Mouse (Mus musculus) megakaryocyte, embryonic 14.5 days (primary cell): ENCODE data around the gene Frem1. TPM values are rescaled to one million over a fixed set of nuclear protein-coding genes. Genes with fewer than 3 reads are reported as not detected.

Experiments
- H3K27me3 ChIP-seq: replicated peaks from 2 replicates; pipeline ENCODE3; 2012; ENCODE audit warnings: inconsistent platforms
- H3K36me3 ChIP-seq: replicated peaks from 2 replicates; pipeline ENCODE3; 2012; ENCODE audit warnings: low read length, inconsistent platforms, mixed read lengths
- H3K4me1 ChIP-seq: 2 replicates; pipeline ENCODE4 v1.6.1; 2012; ENCODE audit warnings: inconsistent platforms
- H3K4me3 ChIP-seq: replicated peaks from 2 replicates; pipeline ENCODE3; 2012; ENCODE audit warnings: moderate library complexity, mild to moderate bottlenecking, inconsistent platforms
- H3K9me3 ChIP-seq: 2 replicates; pipeline ENCODE4 v1.6.1; 2012; ENCODE audit warnings: inconsistent platforms
- FLI1 ChIP-seq: IDR thresholded peaks from 2 replicates; pipeline ENCODE4 v1.6.1; 2012; ENCODE audit warnings: low read length, inconsistent platforms, mixed read lengths
- GATA1 ChIP-seq: IDR thresholded peaks from 3 replicates; pipeline ENCODE4 v1.6.1; 2012; ENCODE audit warnings: mixed read lengths, low read length, inconsistent platforms, borderline replicate concordance
- polyA plus RNA-seq: library from polyadenylated mRNA; stranded (reverse); fragments of >175 nt; gene quantifications from 2 replicates; pipeline ENCODE4 v1.2.3, GENCODE M21; 2012; ENCODE audit warnings: low replicate concordance; ENCODE audit not compliant: insufficient read depth

Gene Frem1
- polyA plus RNA-seq, 1 experiment, result not detected

- TF ChIP-seq FLI1 (no peak), GATA1 (no peak)
- Histone ChIP-seq H3K36me3 (no peaks in the 10 kb centered on the region), H3K9me3 (no peaks in the 10 kb centered on the region; the same call in 1 of the 2 replicates), H3K4me1 (peaks cover 12% of the 10 kb centered on the region), H3K4me3 (no peak overlapping the region), H3K27me3 (peaks cover 3% of the 10 kb centered on the region)
These were observed 187.0 kb downstream of the Frem1 start for GRCm38 (mm10) chr4:82864974-82865699.

- TF ChIP-seq FLI1 (no peak), GATA1 (no peak)
- no peak overlapping the region for H3K4me3 ChIP-seq
- no peaks in the 10 kb centered on the region for H3K36me3 ChIP-seq
- no peaks in the 10 kb centered on the region for H3K9me3 ChIP-seq
- H3K27me3 ChIP-seq, result peaks cover 3% of the 10 kb centered on the region
- H3K4me1 ChIP-seq, result peaks cover 23% of the 10 kb centered on the region
These were observed 188.8 kb downstream of the Frem1 start for GRCm38 (mm10) chr4:82863316-82863715.

GRCm38 (mm10) chr4:82861451-82861850, 190.7 kb downstream of the Frem1 start:
- TF ChIP-seq FLI1 (no peak), GATA1 (no peak)
- Histone ChIP-seq H3K36me3 (no peaks in the 10 kb centered on the region), H3K9me3 (no peaks in the 10 kb centered on the region), H3K4me3 (no peak overlapping the region), H3K27me3 (peaks cover 3% of the 10 kb centered on the region), H3K4me1 (peaks cover 29% of the 10 kb centered on the region)

DNA sequence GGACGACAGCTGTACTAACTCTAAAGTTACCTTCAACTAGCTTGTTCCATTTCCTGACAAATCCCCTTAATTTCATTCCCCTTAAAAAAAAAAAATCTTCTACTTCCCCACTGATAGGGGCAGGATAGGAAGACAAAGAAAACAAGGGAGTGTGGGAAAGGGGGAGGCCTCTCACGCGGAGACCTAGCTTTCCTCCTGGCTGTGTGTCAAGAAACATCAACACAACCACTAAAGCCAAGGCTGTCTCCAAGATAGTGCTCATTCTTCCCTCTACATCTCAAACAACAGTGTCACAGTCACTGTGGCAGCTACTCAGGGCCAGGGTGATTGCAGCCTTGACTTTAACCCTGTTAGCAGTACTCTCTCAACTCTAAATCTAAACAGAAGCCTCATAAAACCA, 191.6 kb downstream of the Frem1 start:
- Histone ChIP-seq H3K9me3 (no peaks in the 10 kb centered on the region), H3K4me3 (no peak overlapping the region)
- TF ChIP-seq GATA1 (no peak), FLI1 (no peak)

GRCm38 (mm10) chr4:82859131-82860125, 192.7 kb downstream of the Frem1 start, which contains the start of gene Zdhhc21:
Gene Zdhhc21 (minus strand): TSS chr4:82859958.
- TF ChIP-seq FLI1, result no peak
- TF ChIP-seq GATA1, result no peak
- H3K27me3 ChIP-seq, result peaks cover 3% of the 10 kb centered on the region
- H3K36me3 ChIP-seq, result no peaks in the 10 kb centered on the region
- peak within 1 kb of the TSS; percentile 96 for H3K4me3 ChIP-seq
- H3K4me1 ChIP-seq, result peaks cover 46% of the 10 kb centered on the region
- H3K9me3 ChIP-seq, result no peaks in the 10 kb centered on the region

More for the DNA sequence above, 191.6 kb downstream of the Frem1 start:
- Histone ChIP-seq H3K36me3 (no peaks in the 10 kb centered on the region), H3K4me1 (peaks cover 38% of the 10 kb centered on the region), H3K27me3 (peaks cover 3% of the 10 kb centered on the region)

DNA sequence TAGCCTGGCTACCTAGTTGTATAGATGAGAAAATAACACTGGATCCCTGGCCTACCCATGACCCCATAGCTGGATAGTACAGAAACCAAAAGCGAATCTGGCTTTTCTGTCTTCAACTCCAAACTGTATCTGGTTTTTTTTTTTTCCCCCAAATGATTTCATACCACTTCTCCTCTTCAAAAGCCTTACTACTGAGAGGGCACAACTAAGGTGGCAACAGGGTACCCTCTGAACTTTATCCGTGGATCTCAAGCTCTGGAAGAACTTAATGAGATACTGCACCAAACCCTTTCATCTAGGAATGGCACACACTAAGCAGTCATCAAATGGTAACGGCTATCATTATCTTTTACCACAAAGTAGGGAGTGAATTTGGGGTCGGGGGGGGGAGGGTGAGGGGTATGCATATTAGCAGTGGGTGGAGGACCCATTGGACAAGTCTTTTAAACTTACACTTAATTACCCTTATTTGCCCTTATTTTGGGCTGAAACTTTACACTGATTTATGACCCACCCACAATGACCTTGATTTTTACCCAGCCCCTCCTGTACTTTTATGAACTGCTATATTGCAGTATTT, 193.6 kb downstream of the Frem1 start:
- Histone ChIP-seq H3K27me3 (peaks cover 3% of the 10 kb centered on the region), H3K9me3 (no peaks in the 10 kb centered on the region), H3K4me3 (peak overlapping the region; percentile 96), H3K36me3 (no peaks in the 10 kb centered on the region), H3K4me1 (peaks cover 48% of the 10 kb centered on the region)
- TF ChIP-seq GATA1, result no peak
- TF ChIP-seq FLI1, result no peak

GRCm38 (mm10) chr4:82856986-82857385, 195.2 kb downstream of the Frem1 start:
- Histone ChIP-seq H3K27me3 (no peaks in the 10 kb centered on the region), H3K36me3 (peaks cover 7% of the 10 kb centered on the region)

GRCm38 (mm10) chr4:82853809-82854208, 198.3 kb downstream of the Frem1 start:
- Histone ChIP-seq H3K27me3 (no peaks in the 10 kb centered on the region), H3K36me3 (peaks cover 10% of the 10 kb centered on the region), H3K9me3 (no peaks in the 10 kb centered on the region), H3K4me3 (no peak overlapping the region), H3K4me1 (peaks cover 76% of the 10 kb centered on the region)
- TF ChIP-seq FLI1 (no peak), GATA1 (no peak)

More at GRCm38 (mm10) chr4:82856986-82857385, 195.2 kb downstream of the Frem1 start:
- Histone ChIP-seq H3K4me3 (no peak overlapping the region), H3K4me1 (peaks cover 63% of the 10 kb centered on the region), H3K9me3 (no peaks in the 10 kb centered on the region)
- TF ChIP-seq GATA1, result no peak
- TF ChIP-seq FLI1, result no peak

DNA sequence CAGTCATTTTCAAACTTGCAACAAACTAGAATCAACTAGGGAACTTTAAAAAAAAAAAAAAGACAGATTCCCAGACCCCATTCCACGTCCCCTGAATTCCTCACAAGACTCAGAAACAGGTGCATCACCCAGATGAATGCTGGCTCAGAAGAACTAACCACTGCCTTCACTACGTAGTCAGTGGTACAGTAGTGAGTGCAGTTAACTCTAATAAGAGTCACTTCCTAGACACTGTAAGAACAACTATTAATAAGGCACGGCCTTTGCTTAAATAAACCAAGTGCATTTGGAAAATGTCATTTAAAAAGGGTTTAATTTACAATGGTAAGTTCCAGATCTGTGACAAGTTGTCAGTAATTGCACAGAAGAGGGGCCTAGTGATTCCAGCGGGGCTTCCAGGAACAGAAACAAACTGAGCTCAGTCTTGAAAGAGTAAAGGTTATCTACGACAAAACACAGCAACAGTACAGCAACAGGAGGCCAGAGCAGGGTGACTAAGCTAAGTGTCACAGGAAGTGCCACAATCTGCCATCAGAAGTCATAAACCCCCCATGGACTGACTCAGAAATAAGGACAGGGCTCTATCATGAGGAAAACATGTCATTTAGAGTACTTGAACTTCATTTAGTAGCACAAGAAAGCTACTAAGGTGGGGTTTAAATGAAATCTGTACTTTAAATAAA, 203.4 kb downstream of the Frem1 start:
- TF ChIP-seq GATA1, result peak; percentile 21; the same call in 1 of the 3 replicates
- no peak for TF ChIP-seq FLI1
- H3K36me3 ChIP-seq, result peaks cover 34% of the 10 kb centered on the region
- H3K4me1 ChIP-seq, result peaks cover 58% of the 10 kb centered on the region
- no peaks in the 10 kb centered on the region for H3K9me3 ChIP-seq
- H3K27me3 ChIP-seq, result no peaks in the 10 kb centered on the region
- peak overlapping the region; percentile 87 for H3K4me3 ChIP-seq

Other genes starting within 250 kb of the Frem1 start
- gene Zdhhc21, start 192.4 kb downstream of the Frem1 start, polyA plus RNA-seq, result 0.30 and 0.32 TPM in 2 replicates
- gene Cer1, start 167.2 kb downstream of the Frem1 start, polyA plus RNA-seq, result not detected in 2 replicates